8 mouse cellular contexts compared by ENCODE assay signal in genomic region chrX:20961477-20962378, GRCm38 (mm10). TPM values are rescaled to one million over a fixed set of nuclear protein-coding genes. Genes with fewer than 3 reads are reported as not detected.
A peak's percentile ranks its signal among the peaks of the same experiment; 100 is the strongest.
DNase-seq lines count a peak whose midpoint lies in the region; ATAC-seq and TF ChIP-seq lines count a peak whose summit lies in the region.

Gene Uxt (minus strand): TSS chrX:20962017.

- intact Hi-C loops in heart, postnatal 14 days (cut with DNase I) = loop anchor here (5.0 kb wide), 1 partner anchor 101 kb away; the partner anchor contains the start of gene Zfp182

- ATAC-seq in cerebellum, adult (ENCODE audit: insufficient number of reproducible peaks, low FRiP score, low TSS enrichment) = peak; percentile 93
- peak; percentile 98 for ATAC-seq in forebrain, embryonic 14.5 days
- ATAC-seq in neutrophil, adult 5-6 weeks (ENCODE audit: extremely low read depth, insufficient number of reproducible peaks, low FRiP score, poor library complexity, severe bottlenecking) = peak; percentile 97

- no peaks in the 10 kb centered on the region for H3K27me3 ChIP-seq in ES-Bruce4 (ENCODE audit: control insufficient read depth, insufficient read depth, low read length, poor library complexity, severe bottlenecking)
- H3K27me3 ChIP-seq in forebrain, embryonic 14.5 days (replicated peaks; ENCODE audit: control insufficient read depth, insufficient read depth, low read length) = no peaks in the 10 kb centered on the region

- TF ChIP-seq EP300 in ES-Bruce4 (IDR thresholded peaks at IDR 0.05; ENCODE audit: insufficient read depth, low read depth, low read length) = no peak

- peak within 1 kb of the TSS; percentile 97 for H3K4me3 ChIP-seq in ES-Bruce4 (ENCODE audit: low read depth, low read length)
- peak within 1 kb of the TSS; percentile 45 for H3K4me3 ChIP-seq in forebrain, embryonic 14.5 days (ENCODE audit: low read depth, low read length)
- H3K4me3 ChIP-seq in lung, adult 2 months (replicated peaks; ENCODE audit: extremely low read depth, low read depth, low read length) = peak within 1 kb of the TSS; percentile 98

- H3K9me3 ChIP-seq in ES-Bruce4 (replicated peaks; ENCODE audit: control insufficient read depth, insufficient read depth, low read length, poor library complexity, severe bottlenecking) = no peaks in the 10 kb centered on the region
- no peaks in the 10 kb centered on the region for H3K9me3 ChIP-seq in forebrain, embryonic 14.5 days (replicated peaks; ENCODE audit: control insufficient read depth, low read length)

- H3K36me3 ChIP-seq in ES-Bruce4 (ENCODE audit: control insufficient read depth, insufficient read depth, low read length, poor library complexity, severe bottlenecking) = peaks cover 8% of the 10 kb centered on the region
- 0 out of 2 replicates have a peak, but pooled peaks cover 5% of the 10 kb centered on the region for H3K36me3 ChIP-seq in forebrain, embryonic 14.5 days (ENCODE audit: control insufficient read depth, insufficient read depth, low read length)

- peak; percentile 92 for DNase-seq in forebrain, embryonic 14.5 days (ENCODE audit: low spot score)
- peak; percentile 83 to 88 for DNase-seq in heart, postnatal 14 days
- DNase-seq in layer of hippocampus, adult 18-20 months (ENCODE audit: low spot score in 2 of 2) = peak; percentile 83 to 88
- DNase-seq in lung, adult 2 months = peak; percentile 81
- DNase-seq in thymus, adult 18-20 months = peak; percentile 70 to 79

- WGBS in forebrain, embryonic 14.5 days = 29% methylated on average over 57 of the region's 57 CpGs
- 30% methylated on average over 57 of the region's 57 CpGs for WGBS in lung, adult 2 months

- TF ChIP-seq CTCF in ES-Bruce4 (IDR thresholded peaks at IDR 0.05; ENCODE audit: low read depth, low read length) = no peak
- no peak for TF ChIP-seq CTCF in lung, adult 2 months (IDR thresholded peaks at IDR 0.05; ENCODE audit: insufficient read depth, low read length)

- H3K27ac ChIP-seq in ES-Bruce4 (ENCODE audit: insufficient read depth, low read length) = peak within 1 kb of the TSS; percentile 73
- H3K27ac ChIP-seq in forebrain, embryonic 14.5 days (ENCODE audit: low read depth, low read length) = peak within 1 kb of the TSS; percentile 44; the same call in 1 of the 2 replicates

- H3K4me1 ChIP-seq in ES-Bruce4 (ENCODE audit: control insufficient read depth, insufficient read depth, low read length) = no peaks in the 10 kb centered on the region
- no peaks in the 10 kb centered on the region for H3K4me1 ChIP-seq in forebrain, embryonic 14.5 days (ENCODE audit: control insufficient read depth, insufficient read depth, low read length)
- no peaks in the 10 kb centered on the region for H3K4me1 ChIP-seq in lung, adult 2 months (ENCODE audit: control insufficient read depth, insufficient read depth, low read length)

- peak within 1 kb of the TSS; percentile 47 for H3K4me2 ChIP-seq in forebrain, embryonic 14.5 days (ENCODE audit: low read length)

- peak; percentile 36 for TF ChIP-seq POLR2A in ES-Bruce4 (IDR thresholded peaks at IDR 0.05; ENCODE audit: insufficient read depth, low read length)
- TF ChIP-seq POLR2A in lung, adult 2 months (IDR thresholded peaks at IDR 0.05; ENCODE audit: borderline replicate concordance, extremely low read depth, low read depth, low read length) = peak; percentile 46; the same call in 1 of the 2 replicates

- H3K9ac ChIP-seq in ES-Bruce4 (ENCODE audit: low read depth, poor library complexity, severe bottlenecking) = peak within 1 kb of the TSS; percentile 80
- H3K9ac ChIP-seq in forebrain, embryonic 14.5 days (ENCODE audit: low read length) = peak within 1 kb of the TSS; percentile 46

RNA-seq across cellular contexts. Expression of gene Uxt, which starts in this region (rescaled TPM):
- 33.7 and 41.9 TPM in 2 replicates for polyA plus RNA-seq in ES-Bruce4 (2011; ENCODE audit: insufficient read depth, insufficient read length, low read depth, missing spikeins)
- polyA plus RNA-seq in forebrain, embryonic 14.5 days (2014; fragmentation: Nextera tagmentation; extraction: Ambion mirVana) = 43.8 and 56.3 TPM in 2 replicates
- total RNA-seq in heart, postnatal 14 days (2021) = 10 to 100 TPM; 27.5 to 34.1 TPM
- 10 to 100 TPM; 10.8 to 11.8 TPM for total RNA-seq in layer of hippocampus, adult 18-20 months (2021)
- 10.4 and 13.9 TPM in 2 replicates for polyA plus RNA-seq in lung, adult 2 months (2012; rRNA removed)
- 22.8 and 24.4 TPM in 2 replicates for total RNA-seq in neutrophil, adult 5-6 weeks (2017)

Comparison
In these comparisons a context has a peak if more than half of its experiments do, and no peak if none do; other contexts are left out.
1. Peak in every context shown above with its lines: DNase-seq, ATAC-seq, H3K4me3 ChIP-seq and H3K27ac ChIP-seq.
2. H3K4me3 ChIP-seq: peak in every context shown above with its lines; median percentile 98 in lung, adult 2 months; 97 in ES-Bruce4; 45 in forebrain, embryonic 14.5 days.